Mouse (Mus musculus) megakaryocyte, embryonic 14.5 days (primary cell): ENCODE data around the gene Pllp. TPM values are rescaled to one million over a fixed set of nuclear protein-coding genes. Genes with fewer than 3 reads are reported as not detected.

Experiments used
- H3K27me3 ChIP-seq: replicated peaks from 2 replicates; pipeline ENCODE3; 2012; ENCODE audit warnings: inconsistent platforms
- H3K36me3 ChIP-seq: replicated peaks from 2 replicates; pipeline ENCODE3; 2012; ENCODE audit warnings: low read length, inconsistent platforms, mixed read lengths
- H3K4me1 ChIP-seq: 2 replicates; pipeline ENCODE4 v1.6.1; 2012; ENCODE audit warnings: inconsistent platforms
- H3K4me3 ChIP-seq: replicated peaks from 2 replicates; pipeline ENCODE3; 2012; ENCODE audit warnings: moderate library complexity, mild to moderate bottlenecking, inconsistent platforms
- H3K9me3 ChIP-seq: 2 replicates; pipeline ENCODE4 v1.6.1; 2012; ENCODE audit warnings: inconsistent platforms
- FLI1 ChIP-seq: IDR thresholded peaks from 2 replicates; pipeline ENCODE4 v1.6.1; 2012; ENCODE audit warnings: low read length, inconsistent platforms, mixed read lengths
- GATA1 ChIP-seq: IDR thresholded peaks from 3 replicates; pipeline ENCODE4 v1.6.1; 2012; ENCODE audit warnings: mixed read lengths, low read length, inconsistent platforms, borderline replicate concordance
- polyA plus RNA-seq: library from polyadenylated mRNA; stranded (reverse); fragments of >175 nt; gene quantifications from 2 replicates; pipeline ENCODE4 v1.2.3, GENCODE M21; 2012; ENCODE audit warnings: low replicate concordance; ENCODE audit not compliant: insufficient read depth

The Pllp gene
- polyA plus RNA-seq, 1 experiment = not detected

DNA sequence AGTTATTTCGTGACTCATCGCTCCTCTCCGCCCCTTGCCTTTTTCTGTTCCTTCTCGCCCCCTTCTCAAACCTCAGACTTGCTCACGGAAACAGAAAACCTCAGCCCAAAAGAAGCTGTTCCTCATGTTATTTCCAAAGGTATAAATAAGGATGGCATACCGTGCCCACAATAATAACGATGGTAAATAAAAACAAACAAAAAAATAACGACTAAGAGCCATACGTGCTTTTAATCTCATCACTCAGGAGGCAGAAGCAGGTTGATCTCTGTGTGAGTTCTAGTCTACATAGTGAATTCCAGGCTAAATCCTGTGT, 8.5 kb upstream of the Pllp start:
- Histone ChIP-seq H3K4me1 (peaks cover 55% of the 10 kb centered on the region), H3K4me3 (peak overlapping the region; percentile 92), H3K27me3 (peaks cover 6% of the 10 kb centered on the region), H3K9me3 (no peaks in the 10 kb centered on the region), H3K36me3 (no peaks in the 10 kb centered on the region)
- TF ChIP-seq GATA1 = no peak
- TF ChIP-seq FLI1 = no peak

DNA sequence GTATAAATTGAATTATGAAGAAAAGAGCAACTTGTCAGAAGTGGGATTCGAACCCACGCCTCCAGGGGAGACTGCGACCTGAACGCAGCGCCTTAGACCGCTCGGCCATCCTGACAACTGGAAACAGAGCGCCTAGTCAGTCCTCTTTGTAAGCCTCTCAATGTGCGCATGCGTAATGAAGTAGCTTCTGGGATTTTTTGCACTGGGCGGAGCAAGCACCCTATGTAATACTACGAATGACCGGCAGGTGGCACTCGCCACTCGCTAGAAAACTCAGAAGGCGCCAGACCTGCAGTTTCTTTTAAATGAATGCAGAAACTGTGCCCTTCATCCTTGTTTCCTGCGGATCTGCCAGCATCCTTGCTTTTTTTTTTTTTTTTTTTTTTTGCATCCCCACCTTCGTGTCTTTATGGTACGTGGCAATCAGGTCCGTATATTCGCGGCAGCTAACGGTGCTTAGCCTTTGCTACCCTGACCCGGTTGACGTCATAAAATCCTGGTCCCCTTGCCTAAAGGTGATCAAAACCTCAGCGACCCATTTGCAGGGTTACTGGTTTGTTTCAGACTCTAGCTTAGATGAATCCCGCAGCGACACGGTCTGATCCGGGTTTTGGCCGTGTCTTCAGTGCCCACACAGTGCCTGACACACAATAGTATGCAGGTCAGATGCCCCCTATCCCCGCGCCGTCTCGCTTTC, 8.0 kb upstream of the Pllp start:
- H3K9me3 ChIP-seq = no peaks in the 10 kb centered on the region
- H3K4me1 ChIP-seq = peaks cover 50% of the 10 kb centered on the region
- H3K27me3 ChIP-seq = peaks cover 10% of the 10 kb centered on the region
- peak overlapping the region; percentile 92 for H3K4me3 ChIP-seq
- no peaks in the 10 kb centered on the region for H3K36me3 ChIP-seq
- TF ChIP-seq GATA1 (no peak), FLI1 (no peak)

DNA sequence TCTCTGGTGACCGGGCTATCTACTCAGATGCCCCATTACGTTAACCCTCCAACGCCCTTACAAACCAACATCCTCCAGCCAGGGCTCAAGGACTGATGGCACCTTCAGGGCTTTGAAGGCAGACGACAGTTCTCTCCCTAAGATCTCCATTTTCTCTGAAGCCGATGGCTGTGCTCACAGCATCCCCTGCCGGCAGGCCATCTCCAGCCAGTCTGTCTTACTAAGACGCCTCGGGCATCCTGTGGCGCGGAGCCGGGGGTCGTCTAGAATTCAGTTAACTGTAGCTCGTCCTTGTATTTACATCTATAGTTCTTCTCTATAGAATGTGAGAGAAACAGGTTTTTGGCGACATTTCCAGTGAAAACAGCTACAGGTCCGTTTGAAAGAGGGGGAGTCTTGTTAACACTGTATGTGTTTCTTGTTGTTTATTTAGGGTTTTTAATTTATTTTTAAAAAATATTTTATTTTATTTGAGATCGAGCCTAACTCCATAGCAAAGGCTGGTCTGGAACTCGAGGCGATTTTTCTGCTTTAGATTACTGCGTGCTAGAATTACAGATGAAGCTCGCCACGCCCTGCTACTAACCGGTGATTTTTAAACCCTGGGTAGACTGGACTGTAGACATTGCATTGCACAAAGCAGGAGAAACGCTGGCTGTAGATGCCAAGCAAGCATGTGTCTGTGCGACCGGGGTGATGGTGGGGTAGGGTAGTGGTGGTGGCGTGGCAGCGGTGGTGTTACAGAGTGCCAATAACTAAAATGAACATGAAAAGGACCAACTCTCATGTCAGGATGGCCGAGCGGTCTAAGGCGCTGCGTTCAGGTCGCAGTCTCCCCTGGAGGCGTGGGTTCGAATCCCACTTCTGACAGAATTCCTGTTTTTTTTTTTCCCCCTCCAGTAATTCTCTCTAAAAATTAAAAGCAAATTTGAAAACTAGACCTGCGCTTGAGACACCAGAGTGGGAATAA, 7.1 kb upstream of the Pllp start:
- Histone ChIP-seq H3K4me3 (peak overlapping the region; percentile 93), H3K27me3 (peaks cover 15% of the 10 kb centered on the region), H3K4me1 (peaks cover 43% of the 10 kb centered on the region), H3K9me3 (no peaks in the 10 kb centered on the region), H3K36me3 (no peaks in the 10 kb centered on the region)
- no peak for TF ChIP-seq FLI1
- TF ChIP-seq GATA1 = no peak

DNA sequence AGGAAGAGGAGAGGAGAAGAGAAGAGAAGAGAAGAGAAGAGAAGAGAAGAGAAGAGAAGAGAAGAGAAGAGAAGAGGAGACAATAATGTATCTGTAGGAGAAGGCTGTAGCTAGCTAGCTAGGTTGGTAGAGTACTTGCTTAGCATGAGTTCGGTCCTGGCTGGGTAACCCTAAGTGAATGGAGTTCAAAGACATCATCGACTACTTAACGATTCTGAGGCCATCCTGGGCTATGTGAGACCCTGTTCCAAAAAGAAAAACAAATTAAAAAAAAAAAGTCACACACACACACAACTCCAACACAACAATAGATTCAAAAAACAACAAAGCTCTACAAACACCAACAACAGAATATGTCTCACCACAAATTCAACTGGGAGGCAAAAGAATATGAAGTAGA, 6.1 kb upstream of the Pllp start:
- Histone ChIP-seq H3K27me3 (peaks cover 21% of the 10 kb centered on the region), H3K9me3 (0 out of 2 replicates have a peak, but pooled peaks cover 4% of the 10 kb centered on the region), H3K4me3 (no peak overlapping the region), H3K4me1 (peaks cover 38% of the 10 kb centered on the region), H3K36me3 (no peaks in the 10 kb centered on the region)
- TF ChIP-seq GATA1 (no peak), FLI1 (no peak)

DNA sequence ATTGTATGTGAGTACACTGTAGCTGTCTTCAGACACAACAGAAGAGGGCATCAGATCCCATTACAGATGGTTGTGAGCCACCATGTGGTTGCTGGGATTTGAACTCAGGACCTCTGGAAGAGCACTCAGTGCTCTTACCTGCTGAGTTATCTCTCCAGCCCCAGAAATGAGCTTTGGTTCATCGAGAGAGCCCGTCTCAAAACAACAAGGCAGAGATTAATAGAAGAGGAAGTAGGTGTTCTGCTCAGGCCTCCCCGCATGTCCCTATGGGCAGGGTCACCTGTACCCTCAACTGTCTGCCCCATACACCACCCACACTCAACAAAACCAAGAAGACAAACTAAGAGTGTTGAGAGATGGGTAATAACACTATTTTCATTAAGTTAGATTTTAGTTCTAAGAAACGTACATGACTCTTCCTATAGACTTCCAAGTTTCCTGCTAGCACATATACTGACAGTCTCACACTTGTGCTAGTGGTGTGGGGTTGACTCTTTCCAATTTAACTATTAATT, 4.4 kb upstream of the Pllp start:
- peaks cover 36% of the 10 kb centered on the region for H3K27me3 ChIP-seq
- H3K4me1 ChIP-seq = peaks cover 33% of the 10 kb centered on the region
- H3K9me3 ChIP-seq = peaks cover 8% of the 10 kb centered on the region; the same call in 1 of the 2 replicates
- H3K36me3 ChIP-seq = no peaks in the 10 kb centered on the region
- no peak for TF ChIP-seq GATA1
- TF ChIP-seq FLI1 = no peak
- H3K4me3 ChIP-seq = no peak overlapping the region

DNA sequence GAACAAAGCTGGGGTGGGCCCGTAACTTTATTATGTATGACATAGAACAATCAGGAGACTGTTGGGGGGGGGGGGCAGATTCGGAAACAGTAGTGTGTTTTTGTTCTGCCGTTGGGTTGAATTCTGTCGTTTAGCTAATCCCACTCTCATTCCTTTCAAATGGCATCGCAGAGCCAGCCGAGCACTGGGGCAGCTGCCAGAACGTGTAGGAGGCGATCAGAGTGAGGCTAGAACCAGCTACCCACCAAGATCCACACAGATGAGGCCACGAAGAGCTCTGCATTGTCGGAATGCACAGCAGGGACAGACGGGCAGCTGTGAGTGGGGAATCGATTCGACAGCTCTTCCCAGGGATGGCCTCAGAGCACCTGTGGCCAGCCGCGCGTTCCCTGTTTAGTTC, 3.3 kb upstream of the Pllp start:
- peaks cover 27% of the 10 kb centered on the region for H3K4me1 ChIP-seq
- H3K27me3 ChIP-seq = peaks cover 44% of the 10 kb centered on the region
- H3K4me3 ChIP-seq = no peak overlapping the region
- no peaks in the 10 kb centered on the region for H3K36me3 ChIP-seq
- TF ChIP-seq GATA1 (no peak), FLI1 (no peak)
- peaks cover 8% of the 10 kb centered on the region; the same call in 1 of the 2 replicates for H3K9me3 ChIP-seq

DNA sequence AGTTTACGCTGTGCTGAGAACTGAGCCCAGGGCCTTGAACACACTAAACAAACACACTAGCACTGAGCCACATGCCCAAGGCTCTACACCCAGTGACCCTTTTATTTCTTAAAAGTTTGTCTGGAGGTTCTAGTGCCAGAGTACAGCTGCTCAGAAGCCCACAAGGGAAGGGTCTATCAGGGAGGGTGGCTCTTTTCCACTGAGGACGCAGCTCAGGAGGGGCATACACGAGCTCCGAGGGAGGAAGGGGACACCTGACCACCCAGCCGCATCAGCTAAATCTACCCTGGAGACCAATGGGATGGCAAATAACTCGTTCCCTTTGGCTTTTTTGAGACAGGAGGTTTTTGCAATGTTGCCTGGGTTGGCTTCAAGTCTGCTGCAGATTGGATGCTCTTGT, 1.9 kb upstream of the Pllp start:
- Histone ChIP-seq H3K9me3 (peaks cover 8% of the 10 kb centered on the region; the same call in 1 of the 2 replicates), H3K4me1 (peaks cover 21% of the 10 kb centered on the region), H3K27me3 (peaks cover 58% of the 10 kb centered on the region), H3K4me3 (no peak overlapping the region), H3K36me3 (no peaks in the 10 kb centered on the region)
- TF ChIP-seq FLI1 (no peak), GATA1 (no peak)

DNA sequence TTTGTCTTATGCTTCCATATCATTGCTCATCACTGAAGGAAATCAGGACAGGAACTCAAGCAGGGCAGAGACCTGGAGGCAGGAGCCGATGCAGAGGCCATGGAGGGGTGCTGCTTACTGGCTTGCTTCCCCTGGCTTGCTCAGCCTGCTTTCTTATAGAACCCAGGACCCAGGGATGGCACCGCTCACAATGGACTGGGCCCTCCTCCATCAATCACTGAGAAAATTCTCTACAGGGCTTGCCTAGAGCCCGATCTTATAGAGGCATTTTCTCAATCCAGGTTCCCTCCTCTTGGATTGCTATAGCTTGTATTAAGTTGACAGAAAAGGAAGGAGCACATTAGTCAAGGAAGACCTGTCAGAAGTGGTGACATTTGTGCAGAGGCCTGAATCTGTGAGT, 488 bp upstream of the Pllp start:
- no peak for TF ChIP-seq FLI1
- TF ChIP-seq GATA1 = no peak
- peaks cover 72% of the 10 kb centered on the region for H3K27me3 ChIP-seq
- H3K36me3 ChIP-seq = no peaks in the 10 kb centered on the region
- peaks cover 13% of the 10 kb centered on the region for H3K4me1 ChIP-seq
- H3K9me3 ChIP-seq = peaks cover 8% of the 10 kb centered on the region; the same call in 1 of the 2 replicates
- no peak overlapping the region for H3K4me3 ChIP-seq

DNA sequence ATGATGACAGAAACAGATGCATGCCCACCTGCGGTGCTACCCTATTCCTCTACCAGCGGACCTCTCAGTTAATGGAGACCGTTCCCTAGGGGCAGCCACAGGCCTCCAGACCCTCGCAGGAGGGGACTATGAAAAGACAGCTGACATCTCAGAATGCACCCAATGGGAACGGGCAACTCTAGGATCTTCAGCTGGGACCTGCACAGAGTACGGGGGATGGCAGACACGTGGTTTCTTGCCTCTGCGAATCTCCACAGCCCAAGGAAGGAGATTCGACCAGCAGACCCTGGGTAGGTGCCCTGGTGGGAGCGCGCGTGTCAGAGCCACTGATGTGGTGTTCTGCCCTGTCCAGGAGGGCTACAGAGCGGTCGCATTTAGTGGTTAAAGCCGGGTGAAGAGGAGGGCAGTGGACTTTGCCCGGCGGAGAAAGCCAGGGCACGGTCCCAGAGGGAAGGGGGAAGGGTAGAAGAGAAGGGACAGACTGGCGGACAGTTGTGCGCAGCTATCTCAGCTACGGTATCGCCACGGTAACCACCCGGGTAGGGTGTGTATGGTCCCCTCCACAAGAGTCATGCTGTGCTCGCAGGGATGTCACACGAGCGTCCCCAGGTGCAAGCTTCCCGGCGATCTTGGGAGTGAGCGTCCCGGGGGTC, 611 bp downstream of the Pllp start:
- H3K36me3 ChIP-seq = no peaks in the 10 kb centered on the region
- peaks cover 81% of the 10 kb centered on the region for H3K27me3 ChIP-seq
- TF ChIP-seq GATA1 (no peak), FLI1 (no peak)
- H3K4me1 ChIP-seq = peaks cover 13% of the 10 kb centered on the region
- H3K9me3 ChIP-seq = peaks cover 8% of the 10 kb centered on the region; the same call in 1 of the 2 replicates
- peak overlapping the region; percentile 90 for H3K4me3 ChIP-seq

DNA sequence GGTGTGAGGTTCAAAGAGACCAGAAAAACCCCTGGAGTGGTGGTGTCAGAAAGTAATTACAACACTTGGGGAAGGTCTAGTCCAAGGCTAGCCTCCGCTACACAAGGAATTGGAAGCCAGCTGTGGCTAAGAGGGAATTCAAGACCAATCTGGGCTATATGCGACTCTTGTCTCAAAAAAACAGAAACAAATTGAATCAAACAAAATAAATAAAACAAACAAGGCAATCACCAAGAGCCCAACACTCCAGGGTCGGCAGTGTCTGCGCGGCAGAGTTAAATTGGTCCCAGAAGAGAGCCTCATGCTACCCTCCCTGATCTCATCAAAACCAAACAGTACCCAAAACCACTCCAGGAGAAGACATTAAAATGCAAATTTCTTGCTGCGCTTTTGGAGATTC, 1.4 kb downstream of the Pllp start:
- Histone ChIP-seq H3K36me3 (no peaks in the 10 kb centered on the region), H3K4me1 (peaks cover 13% of the 10 kb centered on the region), H3K27me3 (peaks cover 86% of the 10 kb centered on the region), H3K4me3 (no peak overlapping the region), H3K9me3 (peaks cover 8% of the 10 kb centered on the region; the same call in 1 of the 2 replicates)
- no peak for TF ChIP-seq FLI1
- TF ChIP-seq GATA1 = no peak
